Mouse (Mus musculus): ENCODE data around the gene Pcyt2. TPM values are rescaled to one million over a fixed set of nuclear protein-coding genes. Genes with fewer than 3 reads are reported as not detected.

Gene Pcyt2
- total RNA-seq, 2 experiments from 2014 or later, result 144 to 150 TPM

GRCm38 (mm10) chr11:120581490-120582267 lies 36.1 kb downstream of the Pcyt2 start, which contains the start of gene Arhgdia:
Gene Arhgdia, minus strand, starts transcription at chr11:120581624.
- peak; percentile 93 for DNase-seq

- peak; percentile 52 for DNase-seq
Observed at GRCm38 (mm10) chr11:120580871-120581331, 36.8 kb downstream of the Pcyt2 start.

GRCm38 (mm10) chr11:120580190-120580589 lies 37.5 kb downstream of the Pcyt2 start:
- DNase-seq, result peak; percentile 19

- DNase-seq, result peak; percentile 82
Observed at GRCm38 (mm10) chr11:120579316-120580107, 38.2 kb downstream of the Pcyt2 start.

GRCm38 (mm10) chr11:120578694-120579243 lies 39.0 kb downstream of the Pcyt2 start:
- peak; percentile 12 for DNase-seq

GRCm38 (mm10) chr11:120578024-120578693 lies 39.6 kb downstream of the Pcyt2 start:
- peak; percentile 22 for DNase-seq

- peak; percentile 20 for DNase-seq
Observed at GRCm38 (mm10) chr11:120577211-120578023, 40.3 kb downstream of the Pcyt2 start.

- peak; percentile 11 for DNase-seq
Observed at GRCm38 (mm10) chr11:120576365-120576981, 41.3 kb downstream of the Pcyt2 start.

GRCm38 (mm10) chr11:120575940-120576339 lies 41.8 kb downstream of the Pcyt2 start:
- no peak for DNase-seq

GRCm38 (mm10) chr11:120575046-120575445 lies 42.7 kb downstream of the Pcyt2 start:
- no peak for DNase-seq

- DNase-seq, result no peak
Observed at GRCm38 (mm10) chr11:120574278-120574600, 43.5 kb downstream of the Pcyt2 start.

- DNase-seq, result peak; percentile 22
Observed at GRCm38 (mm10) chr11:120573585-120574277, 44.0 kb downstream of the Pcyt2 start.

GRCm38 (mm10) chr11:120572752-120573584 lies 44.8 kb downstream of the Pcyt2 start, which contains the start of gene P4hb:
Gene P4hb, minus strand, starts transcription at chr11:120573253.
- peak; percentile 100 for DNase-seq

GRCm38 (mm10) chr11:120572417-120572751 lies 45.4 kb downstream of the Pcyt2 start:
- DNase-seq, result no peak

GRCm38 (mm10) chr11:120571754-120572416 lies 45.9 kb downstream of the Pcyt2 start:
- DNase-seq, result no peak

- DNase-seq, result no peak
Observed at GRCm38 (mm10) chr11:120571122-120571521, 46.6 kb downstream of the Pcyt2 start.

- DNase-seq, result no peak
Observed at GRCm38 (mm10) chr11:120568324-120568723, 49.4 kb downstream of the Pcyt2 start.

GRCm38 (mm10) chr11:120565114-120565513 lies 52.6 kb downstream of the Pcyt2 start:
- no peak for DNase-seq

- DNase-seq, result no peak
Observed at GRCm38 (mm10) chr11:120562949-120563348, 54.8 kb downstream of the Pcyt2 start.
